Mouse (Mus musculus): ENCODE data around the gene Fam198a. TPM values are rescaled to one million over a fixed set of nuclear protein-coding genes. Genes with fewer than 3 reads are reported as not detected.

Gene Fam198a
- polyA plus RNA-seq, 1 experiment from 2014 or later = 0.45 TPM

DNA sequence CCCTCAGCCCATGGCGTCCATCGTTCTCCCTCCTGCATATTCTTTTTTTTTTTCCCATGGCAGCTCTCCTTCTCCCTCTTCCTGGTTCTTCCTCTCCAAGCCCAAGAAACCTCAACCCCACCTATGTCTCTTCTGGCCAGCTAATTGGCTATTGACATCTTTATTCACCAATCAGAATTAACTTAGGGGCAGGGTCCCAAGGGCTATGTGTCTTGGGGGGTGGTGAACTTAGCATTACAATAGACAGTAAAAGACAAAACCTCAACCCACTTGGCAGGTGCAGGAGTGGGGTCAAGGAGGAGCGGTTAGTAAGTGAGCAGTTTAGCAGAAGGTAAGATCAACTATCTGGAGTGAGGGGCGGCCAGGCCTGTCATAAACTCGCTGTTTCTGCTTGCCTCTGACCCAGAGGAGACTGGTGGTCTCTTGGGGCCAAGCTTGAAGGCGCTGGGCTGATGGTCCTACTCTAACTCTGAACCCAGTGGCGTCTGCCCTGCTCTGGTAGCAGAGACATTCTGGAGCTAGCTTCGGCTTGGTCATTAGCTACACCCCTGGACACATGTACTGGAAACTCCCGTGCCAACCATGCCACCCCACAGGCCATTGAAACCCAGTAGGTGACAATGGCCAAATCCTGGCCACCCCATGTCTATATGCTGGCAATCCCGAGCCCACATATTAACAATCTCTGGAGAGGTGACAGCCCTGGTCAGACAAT, 43.3 kb upstream of the Fam198a start:
- Histone ChIP-seq H3K9me3 (ENCODE audit: control insufficient read depth, low read length) (no peaks in the 10 kb centered on the region), H3K4me2 (ENCODE audit: low read depth, severe bottlenecking) (no peak overlapping the region), H3K27me3 (ENCODE audit: control insufficient read depth, insufficient read depth, low read length) (no peaks in the 10 kb centered on the region), H3K4me3 (ENCODE audit: low read depth, low read length) (no peak overlapping the region), H3K27ac (replicated peaks; ENCODE audit: low read depth, low read length) (no peak overlapping the region), H3K9ac (ENCODE audit: low read length) (no peak overlapping the region), H3K4me1 (ENCODE audit: control insufficient read depth, insufficient read depth, low read length) (no peaks in the 10 kb centered on the region), H3K36me3 (ENCODE audit: control insufficient read depth, insufficient read depth, low read length) (no peaks in the 10 kb centered on the region)
- ATAC-seq (ENCODE audit: insufficient number of reproducible peaks, low FRiP score, low TSS enrichment, low read depth) (no peak), DNase-seq (ENCODE audit: low spot score) (no peak)
- WGBS = 78% methylated on average over 10 of the region's 10 CpGs

DNA sequence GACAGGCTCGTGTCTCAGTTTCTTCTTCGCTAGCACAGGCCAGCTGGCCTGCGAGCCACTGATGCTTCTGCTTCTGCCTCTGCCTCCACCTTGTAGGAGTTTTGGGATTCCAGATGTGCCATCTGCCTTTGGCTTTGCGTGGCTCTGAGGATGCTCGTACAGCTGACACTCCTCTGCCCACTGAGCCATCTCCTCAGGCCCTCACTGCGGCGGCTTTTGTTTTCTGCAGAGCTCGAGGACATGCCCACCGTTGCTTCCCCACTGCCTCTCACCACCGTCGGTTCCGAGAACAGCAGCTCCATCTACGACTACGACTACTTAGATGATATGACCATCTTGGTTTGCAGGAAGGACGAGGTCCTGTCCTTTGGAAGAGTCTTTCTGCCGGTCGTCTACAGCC, 42.5 kb upstream of the Fam198a start:
- 91% methylated on average over 17 of the region's 17 CpGs for WGBS
- Histone ChIP-seq H3K4me3 (ENCODE audit: low read depth, low read length) (no peak overlapping the region), H3K36me3 (ENCODE audit: control insufficient read depth, insufficient read depth, low read length) (no peaks in the 10 kb centered on the region), H3K9ac (ENCODE audit: low read length) (no peak overlapping the region), H3K4me1 (ENCODE audit: control insufficient read depth, insufficient read depth, low read length) (no peaks in the 10 kb centered on the region), H3K4me2 (ENCODE audit: low read depth, severe bottlenecking) (no peak overlapping the region), H3K27ac (replicated peaks; ENCODE audit: low read depth, low read length) (no peak overlapping the region), H3K9me3 (ENCODE audit: control insufficient read depth, low read length) (no peaks in the 10 kb centered on the region), H3K27me3 (ENCODE audit: control insufficient read depth, insufficient read depth, low read length) (no peaks in the 10 kb centered on the region)
- ATAC-seq (ENCODE audit: insufficient number of reproducible peaks, low FRiP score, low TSS enrichment, low read depth) = no peak
- no peak for DNase-seq (ENCODE audit: low spot score)

DNA sequence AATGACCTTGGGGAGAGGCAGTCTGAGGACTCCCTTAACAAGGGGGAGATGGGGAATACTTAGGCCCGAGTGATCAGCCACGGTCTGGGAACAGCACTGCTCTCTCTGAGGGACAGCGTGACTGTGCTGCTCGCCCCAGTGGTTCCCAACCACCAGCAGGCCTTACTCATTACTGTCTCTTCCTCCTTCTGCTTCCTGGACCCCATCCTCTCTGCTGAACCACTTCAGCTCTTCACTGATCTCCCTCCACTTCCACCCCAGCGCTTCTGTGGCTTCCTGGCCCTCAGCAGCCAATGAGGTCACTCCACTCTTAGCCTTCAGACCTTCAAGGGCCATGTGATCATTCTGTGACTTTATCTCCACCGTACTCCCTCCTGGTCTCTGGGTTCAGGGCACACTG, 41.2 kb upstream of the Fam198a start:
- Histone ChIP-seq H3K4me3 (ENCODE audit: low read depth, low read length) (no peak overlapping the region), H3K36me3 (ENCODE audit: control insufficient read depth, insufficient read depth, low read length) (no peaks in the 10 kb centered on the region), H3K27ac (replicated peaks; ENCODE audit: low read depth, low read length) (no peak overlapping the region), H3K4me1 (ENCODE audit: control insufficient read depth, insufficient read depth, low read length) (no peaks in the 10 kb centered on the region), H3K27me3 (ENCODE audit: control insufficient read depth, insufficient read depth, low read length) (no peaks in the 10 kb centered on the region), H3K9ac (ENCODE audit: low read length) (no peak overlapping the region), H3K9me3 (ENCODE audit: control insufficient read depth, low read length) (no peaks in the 10 kb centered on the region), H3K4me2 (ENCODE audit: low read depth, severe bottlenecking) (no peak overlapping the region)
- ATAC-seq (ENCODE audit: insufficient number of reproducible peaks, low FRiP score, low TSS enrichment, low read depth) (no peak), DNase-seq (ENCODE audit: low spot score) (no peak)
- 80% methylated on average over 6 of the region's 6 CpGs for WGBS

DNA sequence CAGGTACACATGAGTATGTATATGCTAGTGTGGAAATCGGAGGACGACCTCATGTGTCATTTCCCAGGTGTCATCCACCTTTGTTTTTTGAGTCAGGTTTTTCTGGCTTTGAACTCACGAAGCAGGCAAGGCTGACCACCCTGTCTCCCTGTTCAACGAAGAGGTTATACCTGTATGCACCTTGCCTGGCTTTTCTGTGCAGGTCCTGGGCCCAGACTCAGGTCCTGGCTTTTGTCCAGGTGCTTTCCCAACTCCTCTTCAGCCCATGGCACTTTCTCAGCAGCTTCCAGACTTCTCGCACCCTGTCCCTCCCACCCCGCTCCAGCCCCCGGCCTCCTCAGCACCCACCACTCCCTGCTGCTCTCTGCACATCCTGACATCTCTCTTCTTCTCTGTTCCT, 39.6 kb upstream of the Fam198a start:
- WGBS = 86% methylated on average over 7 of the region's 7 CpGs
- no peak overlapping the region for H3K27ac ChIP-seq (replicated peaks; ENCODE audit: low read depth, low read length)
- no peaks in the 10 kb centered on the region for H3K36me3 ChIP-seq (ENCODE audit: control insufficient read depth, insufficient read depth, low read length)
- no peak overlapping the region for H3K9ac ChIP-seq (ENCODE audit: low read length)
- H3K9me3 ChIP-seq (ENCODE audit: control insufficient read depth, low read length) = no peaks in the 10 kb centered on the region
- no peak overlapping the region for H3K4me3 ChIP-seq (ENCODE audit: low read depth, low read length)
- H3K4me2 ChIP-seq (ENCODE audit: low read depth, severe bottlenecking) = no peak overlapping the region
- H3K4me1 ChIP-seq (ENCODE audit: control insufficient read depth, insufficient read depth, low read length) = no peaks in the 10 kb centered on the region
- no peaks in the 10 kb centered on the region for H3K27me3 ChIP-seq (ENCODE audit: control insufficient read depth, insufficient read depth, low read length)
- DNase-seq (ENCODE audit: low spot score) (no peak), ATAC-seq (ENCODE audit: insufficient number of reproducible peaks, low FRiP score, low TSS enrichment, low read depth) (no peak)

DNA sequence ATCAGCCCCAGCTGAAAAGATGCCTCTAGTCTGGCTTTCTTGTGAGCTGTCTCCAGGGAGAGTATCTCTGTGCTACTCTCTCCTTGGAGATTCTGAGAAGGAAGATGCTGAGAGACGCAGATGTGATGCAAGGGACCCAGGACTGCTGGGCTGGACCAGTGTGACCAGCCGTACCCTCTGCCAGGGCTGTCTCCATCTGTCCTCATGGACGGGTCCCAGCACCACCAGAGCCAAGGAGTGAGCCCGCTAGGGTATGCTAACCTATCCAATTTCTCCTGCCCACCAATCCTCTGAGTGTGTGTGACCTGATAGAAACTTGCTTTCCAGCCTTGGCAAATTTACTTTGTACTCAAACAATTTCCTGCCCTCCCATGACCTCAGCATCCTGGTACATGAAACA, 38.0 kb upstream of the Fam198a start:
- WGBS = 85% methylated on average over 4 of the region's 4 CpGs
- Histone ChIP-seq H3K4me3 (ENCODE audit: low read depth, low read length) (no peak overlapping the region), H3K27me3 (ENCODE audit: control insufficient read depth, insufficient read depth, low read length) (no peaks in the 10 kb centered on the region), H3K9me3 (ENCODE audit: control insufficient read depth, low read length) (no peaks in the 10 kb centered on the region), H3K4me1 (ENCODE audit: control insufficient read depth, insufficient read depth, low read length) (no peaks in the 10 kb centered on the region), H3K9ac (ENCODE audit: low read length) (no peak overlapping the region), H3K4me2 (ENCODE audit: low read depth, severe bottlenecking) (no peak overlapping the region), H3K36me3 (ENCODE audit: control insufficient read depth, insufficient read depth, low read length) (no peaks in the 10 kb centered on the region), H3K27ac (replicated peaks; ENCODE audit: low read depth, low read length) (no peak overlapping the region)
- ATAC-seq (ENCODE audit: insufficient number of reproducible peaks, low FRiP score, low TSS enrichment, low read depth) (no peak), DNase-seq (ENCODE audit: low spot score) (no peak)

DNA sequence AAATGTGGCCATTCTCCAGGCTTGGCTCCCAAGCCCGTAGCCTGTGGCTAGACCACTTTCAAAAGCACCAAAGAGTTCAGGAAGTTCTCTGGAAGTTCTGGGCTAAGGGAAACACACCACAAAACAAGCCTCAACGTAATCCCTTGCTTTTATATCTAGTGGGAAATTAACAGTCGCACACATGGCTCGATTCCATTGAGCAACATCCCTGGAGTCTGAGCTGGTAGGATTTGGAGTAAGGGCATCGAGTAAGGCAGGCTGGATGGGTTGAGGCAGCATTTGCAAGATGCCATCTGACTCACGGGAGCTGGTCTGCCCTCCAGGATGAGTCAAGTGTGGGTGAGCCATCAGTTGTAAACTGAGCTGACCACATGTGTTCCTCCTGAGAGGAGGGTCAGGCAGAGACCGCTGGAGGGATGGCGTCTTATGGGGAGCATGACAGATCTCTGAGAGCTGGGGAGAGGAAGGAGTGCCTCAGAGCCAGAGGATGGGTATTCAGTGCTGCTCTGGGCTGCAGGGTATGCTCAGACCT, 36.5 kb upstream of the Fam198a start:
- Histone ChIP-seq H3K4me2 (ENCODE audit: low read depth, severe bottlenecking) (no peak overlapping the region), H3K9ac (ENCODE audit: low read length) (no peak overlapping the region), H3K36me3 (ENCODE audit: control insufficient read depth, insufficient read depth, low read length) (no peaks in the 10 kb centered on the region), H3K9me3 (ENCODE audit: control insufficient read depth, low read length) (no peaks in the 10 kb centered on the region), H3K4me3 (ENCODE audit: low read depth, low read length) (no peak overlapping the region), H3K27ac (replicated peaks; ENCODE audit: low read depth, low read length) (no peak overlapping the region), H3K4me1 (ENCODE audit: control insufficient read depth, insufficient read depth, low read length) (no peaks in the 10 kb centered on the region), H3K27me3 (ENCODE audit: control insufficient read depth, insufficient read depth, low read length) (no peaks in the 10 kb centered on the region)
- ATAC-seq (ENCODE audit: insufficient number of reproducible peaks, low FRiP score, low TSS enrichment, low read depth) = no peak
- 78% methylated on average over 8 of the region's 8 CpGs for WGBS
- DNase-seq (ENCODE audit: low spot score) = no peak

DNA sequence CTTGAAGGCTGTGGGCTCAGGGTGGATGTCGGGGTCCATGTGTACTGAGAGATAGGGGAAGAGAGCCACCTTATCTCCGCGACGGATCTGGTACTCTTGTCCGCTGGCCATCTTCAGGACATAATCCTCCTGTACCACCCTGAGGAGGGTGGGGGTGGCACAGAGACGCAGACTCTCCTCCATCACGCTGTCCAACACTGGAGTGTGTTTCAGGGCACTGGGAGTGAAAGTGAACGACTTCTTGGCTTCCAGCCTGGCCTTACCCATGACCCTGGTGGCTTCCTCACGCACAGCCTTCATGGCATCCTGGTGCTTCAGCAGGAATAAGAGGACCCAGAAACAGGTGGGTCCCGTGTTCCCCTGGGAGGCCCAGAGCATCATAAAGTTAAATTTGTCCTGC, 35.7 kb upstream of the Fam198a start:
- 92% methylated on average over 10 of the region's 10 CpGs for WGBS
- no peak for DNase-seq (ENCODE audit: low spot score)
- no peaks in the 10 kb centered on the region for H3K36me3 ChIP-seq (ENCODE audit: control insufficient read depth, insufficient read depth, low read length)
- no peak overlapping the region for H3K27ac ChIP-seq (replicated peaks; ENCODE audit: low read depth, low read length)
- H3K9ac ChIP-seq (ENCODE audit: low read length) = no peak overlapping the region
- H3K4me3 ChIP-seq (ENCODE audit: low read depth, low read length) = no peak overlapping the region
- ATAC-seq (ENCODE audit: insufficient number of reproducible peaks, low FRiP score, low TSS enrichment, low read depth) = no peak
- H3K27me3 ChIP-seq (ENCODE audit: control insufficient read depth, insufficient read depth, low read length) = no peaks in the 10 kb centered on the region
- no peaks in the 10 kb centered on the region for H3K4me1 ChIP-seq (ENCODE audit: control insufficient read depth, insufficient read depth, low read length)
- H3K9me3 ChIP-seq (ENCODE audit: control insufficient read depth, low read length) = no peaks in the 10 kb centered on the region
- H3K4me2 ChIP-seq (ENCODE audit: low read depth, severe bottlenecking) = no peak overlapping the region

DNA sequence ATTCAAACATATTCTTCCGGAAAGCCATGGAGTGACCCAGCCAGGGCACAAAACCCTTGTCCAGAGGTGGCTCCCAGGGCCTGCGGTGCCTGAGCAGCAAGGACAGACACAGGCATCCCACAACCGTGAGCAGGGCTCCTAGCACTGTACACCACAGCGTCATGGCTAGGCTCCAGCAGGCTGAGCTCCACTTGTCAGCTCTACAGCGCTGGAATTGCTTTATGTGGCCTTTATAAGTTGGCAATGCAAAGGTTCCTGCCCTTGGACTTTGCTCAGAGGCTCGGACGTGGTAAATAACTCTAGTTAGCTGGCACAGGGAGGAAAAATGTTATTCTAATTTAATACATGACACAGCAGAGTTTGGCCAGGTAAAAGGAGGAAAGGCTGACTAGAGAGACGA, 34.7 kb upstream of the Fam198a start, which contains the start of gene Cyp8b1:
Gene Cyp8b1 (minus strand): TSS at position 204 of the 400 bp plus-strand sequence.
- ATAC-seq (ENCODE audit: insufficient number of reproducible peaks, low FRiP score, low TSS enrichment, low read depth) (no peak), DNase-seq (ENCODE audit: low spot score) (no peak)
- H3K4me1 ChIP-seq (ENCODE audit: control insufficient read depth, insufficient read depth, low read length) = no peaks in the 10 kb centered on the region

More for the DNA sequence above, 34.7 kb upstream of the Fam198a start, which contains the start of gene Cyp8b1:
- Histone ChIP-seq H3K36me3 (ENCODE audit: control insufficient read depth, insufficient read depth, low read length) (no peaks in the 10 kb centered on the region), H3K27me3 (ENCODE audit: control insufficient read depth, insufficient read depth, low read length) (no peaks in the 10 kb centered on the region), H3K9ac (ENCODE audit: low read length) (no peak within 1 kb of the TSS), H3K9me3 (ENCODE audit: control insufficient read depth, low read length) (no peaks in the 10 kb centered on the region), H3K27ac (replicated peaks; ENCODE audit: low read depth, low read length) (no peak within 1 kb of the TSS), H3K4me2 (ENCODE audit: low read depth, severe bottlenecking) (no peak within 1 kb of the TSS), H3K4me3 (ENCODE audit: low read depth, low read length) (no peak within 1 kb of the TSS)
- 82% methylated on average over 8 of the region's 8 CpGs for WGBS
